Mouse (Mus musculus) gastrocnemius, postnatal 25 days (tissue): ENCODE results near the gene Gtpbp10. TPM values are rescaled to one million over a fixed set of nuclear protein-coding genes. Genes with fewer than 3 reads are reported as not detected.

Experiments
- DNase-seq: peaks from one replicate; pipeline ENCODE4 v3.0.0; 2022
- long read RNA-seq, 2 experiments: library from polyadenylated mRNA; stranded (forward); transcript quantifications; one replicate each; pipeline ENCODE4 v2.0.0; 2021
- total RNA-seq, 2 experiments: library from RNA; stranded (reverse); gene quantifications; 1 replicate in 1 of 2; 2 replicates in 1 of 2; pipeline ENCODE4 v1.2.3; 2021

Gtpbp10 gene
- 1 to 10 TPM; 6.1 to 6.9 TPM for total RNA-seq
- long read RNA-seq, experiment 1, partial matches to known transcripts = 0 of 3 reads
- long read RNA-seq, experiment 1, other reads (novel, unspliced or antisense) = 1 of 3 reads
- long read RNA-seq, experiment 2, transcript Gtpbp10-202 (10 exons, 2,972 nt) = major isoform, 5 of 10 reads
- long read RNA-seq, experiment 2, partial matches to known transcripts = 1 of 10 reads
- long read RNA-seq, experiment 2, other reads (novel, unspliced or antisense) = 4 of 10 reads

- peak; percentile 85 for DNase-seq
These were observed at the start of gene Gtpbp10 for GRCm38 (mm10) chr5:5559079-5559740. Gene Gtpbp10, minus strand, starts transcription at chr5:5559538.

- no peak for DNase-seq
These were observed 28.3 kb upstream of the Gtpbp10 start for GRCm38 (mm10) chr5:5587686-5588085.

GRCm38 (mm10) chr5:5573749-5574317 is 14.5 kb upstream of the Gtpbp10 start, which contains the start of gene Gm8773:
Gene Gm8773, plus strand, starts transcription at chr5:5573799.
- DNase-seq = no peak

DNA sequence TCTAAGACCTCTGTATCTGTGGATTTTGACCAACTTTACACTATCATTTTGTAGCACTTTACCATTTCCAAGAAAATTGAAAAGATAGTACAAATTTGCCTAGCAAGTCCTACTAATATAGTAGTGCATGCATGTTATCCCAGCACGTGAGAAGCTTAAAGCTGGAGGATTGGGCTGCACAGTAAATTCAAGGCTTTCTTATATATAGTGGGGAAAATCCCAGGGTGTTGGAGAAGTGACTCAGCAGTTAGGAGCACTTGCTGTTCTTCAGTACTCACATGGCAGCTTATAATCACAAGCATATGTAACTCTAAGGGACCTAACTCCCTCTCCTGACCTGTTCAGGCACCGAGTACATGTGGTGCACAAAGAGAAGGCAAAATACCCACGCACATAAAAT is 3.1 kb upstream of the Gtpbp10 start:
- no peak for DNase-seq

DNA sequence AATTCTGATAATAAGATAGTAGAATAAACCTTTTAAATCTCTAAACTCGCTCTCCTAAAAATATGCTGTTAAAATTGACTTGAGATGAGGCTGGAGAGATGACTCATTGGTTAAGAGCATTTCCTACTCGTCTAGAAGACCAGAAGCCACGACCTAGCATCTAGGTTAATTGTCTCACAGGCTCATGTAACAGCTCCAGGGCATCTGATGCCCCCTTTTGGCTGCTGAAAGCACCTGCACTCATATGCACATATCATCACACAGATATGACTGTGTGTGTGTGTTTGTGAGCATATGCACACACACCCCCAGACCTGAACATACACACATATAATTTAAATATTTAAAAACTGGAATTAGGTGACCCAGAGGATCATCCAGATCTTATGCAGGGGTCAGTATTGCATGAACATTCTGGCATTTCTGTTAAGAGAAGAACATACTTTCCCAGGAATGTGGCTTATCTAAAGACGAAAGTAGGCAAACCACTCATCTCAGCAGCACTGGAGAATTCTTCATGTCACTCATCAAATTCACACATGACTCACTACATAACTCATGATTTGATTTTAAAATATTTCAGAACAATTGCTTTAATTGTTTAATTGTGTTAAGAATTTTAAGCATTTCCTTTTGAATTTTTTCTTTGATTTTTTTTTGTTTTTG is 1.8 kb upstream of the Gtpbp10 start:
- DNase-seq = no peak

DNA sequence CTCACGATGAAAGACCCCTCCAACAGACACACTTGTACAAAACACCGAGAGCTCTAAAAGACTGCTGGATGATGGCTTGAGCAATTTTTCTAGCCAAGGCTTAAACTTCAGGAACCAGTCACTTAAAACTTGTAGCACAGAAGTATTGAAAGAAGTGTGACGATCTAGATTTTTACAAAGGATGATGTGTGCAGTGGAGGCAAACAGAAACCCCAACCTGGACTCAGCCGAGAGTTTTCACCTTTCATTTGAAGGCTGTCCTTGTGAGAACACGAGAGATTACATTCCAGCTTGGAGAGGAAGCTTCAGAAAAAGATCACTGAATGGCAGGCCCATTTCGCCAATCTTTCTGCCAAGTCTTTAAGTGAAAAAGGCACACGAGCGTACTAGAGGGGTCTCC is 460 bp upstream of the Gtpbp10 start:
- DNase-seq = no peak

DNA sequence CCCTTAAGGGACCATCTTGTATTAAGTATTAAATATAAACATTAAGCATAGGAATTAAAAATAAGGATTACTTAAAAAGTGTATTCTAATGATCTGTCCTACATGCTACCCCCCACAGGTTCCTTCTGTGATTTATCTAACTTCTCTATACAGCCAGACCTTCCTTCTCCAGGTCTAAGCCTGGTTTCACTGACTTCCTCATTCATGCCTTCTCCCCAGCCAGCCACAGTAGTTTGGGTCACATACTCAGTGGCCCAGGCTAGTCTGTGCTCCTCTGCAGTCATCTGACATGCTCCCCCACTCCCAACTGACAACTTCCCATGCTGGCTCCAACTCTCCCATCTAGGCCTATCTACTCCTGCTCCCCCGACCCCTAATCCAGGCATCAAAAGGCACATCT is 8.2 kb downstream of the Gtpbp10 start:
- DNase-seq = no peak

- DNase-seq = no peak
These were observed 19.0 kb downstream of the Gtpbp10 start for GRCm38 (mm10) chr5:5540385-5540784.

- no peak for DNase-seq
These were observed 19.6 kb downstream of the Gtpbp10 start for GRCm38 (mm10) chr5:5539771-5540170.

DNA sequence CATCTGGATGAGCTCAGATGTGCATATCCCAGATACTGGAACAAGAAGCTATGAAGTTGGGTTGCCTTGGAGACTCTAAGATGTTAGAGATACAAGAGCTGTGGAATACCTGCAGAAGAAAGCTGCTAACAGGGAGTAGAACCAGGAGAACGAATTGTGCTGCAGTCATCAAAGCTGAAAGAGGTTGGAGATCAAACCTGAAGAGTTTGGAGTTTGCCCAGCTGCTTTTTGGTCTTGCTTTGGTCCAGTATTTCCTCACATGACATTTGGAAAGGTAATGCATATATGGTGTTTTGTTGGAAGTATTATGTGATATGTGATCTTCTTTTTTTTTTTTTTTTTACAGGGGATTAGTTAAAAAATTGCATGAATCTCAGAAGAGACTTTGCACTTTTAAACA is 23.2 kb downstream of the Gtpbp10 start:
- no peak for DNase-seq

DNA sequence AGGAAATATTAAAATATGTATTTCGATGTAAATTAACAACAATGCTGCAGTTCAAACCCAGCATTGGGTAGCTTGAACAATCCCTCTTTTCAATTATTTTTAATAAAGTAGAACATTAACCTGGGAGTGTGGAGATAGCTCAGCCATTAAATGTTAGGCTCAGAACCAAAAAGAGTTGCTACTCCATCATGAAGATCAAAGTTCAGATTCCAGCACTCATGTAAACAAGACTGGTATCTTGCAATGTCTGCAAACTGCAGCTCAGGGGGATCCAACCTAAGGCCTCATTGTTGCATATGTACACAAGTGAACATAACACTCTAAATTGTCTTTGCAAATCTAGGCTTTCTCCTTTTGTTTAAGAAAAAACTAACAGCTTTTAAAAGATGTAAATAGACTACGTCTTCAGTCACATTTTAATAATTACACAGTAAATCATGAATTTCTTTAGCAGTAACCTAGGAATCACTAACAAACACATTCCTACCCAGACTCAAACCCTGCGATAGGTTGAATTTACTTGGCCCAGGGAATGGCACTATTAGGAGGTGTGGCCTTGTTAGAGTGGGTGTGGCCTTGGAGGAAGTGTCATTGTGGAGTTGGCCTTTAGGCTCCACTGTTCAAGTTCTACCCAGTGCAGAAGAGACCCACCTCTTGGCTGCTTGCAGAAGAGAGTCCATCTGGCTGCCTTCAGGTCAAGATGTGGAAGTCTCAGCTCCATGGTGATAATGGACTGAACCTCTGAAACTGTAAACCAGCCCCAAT is 25.5 kb downstream of the Gtpbp10 start:
- DNase-seq = no peak

- DNase-seq = no peak
These were observed 43.9 kb downstream of the Gtpbp10 start for GRCm38 (mm10) chr5:5515411-5515810.

DNA sequence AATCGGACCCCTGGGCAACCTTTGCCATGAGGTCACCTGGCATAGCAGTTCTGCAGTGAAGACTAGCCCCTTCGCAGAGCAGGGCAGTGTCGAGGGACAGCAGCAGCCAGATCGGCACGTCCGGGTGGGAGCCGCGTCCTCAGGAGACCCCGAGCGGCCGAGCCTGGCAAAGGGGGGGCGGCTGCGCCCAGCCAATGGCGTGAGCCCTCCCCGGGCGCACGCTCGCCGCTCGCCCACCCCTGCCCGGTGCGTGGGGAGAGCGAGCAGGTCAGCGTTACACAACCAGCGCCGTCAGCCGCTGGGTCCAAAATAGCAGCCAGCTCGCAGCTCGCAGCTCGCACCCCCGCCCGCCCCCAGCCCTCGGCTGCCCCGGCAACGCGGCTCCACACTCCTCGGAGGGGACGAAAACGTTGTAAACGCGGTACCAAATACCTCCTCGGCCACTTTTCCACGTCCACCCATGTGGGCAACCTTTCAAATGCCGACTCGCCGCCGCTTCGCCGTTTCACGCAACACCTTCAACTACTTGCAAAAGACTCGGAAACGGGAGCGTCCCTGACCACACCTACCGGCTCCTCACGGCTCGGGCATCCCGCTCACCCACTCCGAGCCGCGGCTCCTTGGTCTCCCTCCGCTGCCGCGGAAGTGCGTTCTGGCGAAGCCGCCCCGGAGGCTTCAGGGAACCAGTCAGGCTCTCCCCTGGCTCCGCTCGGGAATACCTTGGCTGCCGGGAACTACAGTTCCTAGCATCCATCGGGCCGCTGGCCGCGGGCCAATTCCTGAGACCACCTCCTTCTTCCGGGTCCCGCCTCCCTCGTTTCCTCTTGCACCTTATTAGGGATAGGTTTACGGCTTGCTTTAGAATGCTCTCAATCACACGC is 44.9 kb downstream of the Gtpbp10 start, which contains the start of gene Cldn12:
Gene Cldn12, minus strand, starts transcription at position 763 of the 881 bp plus-strand sequence.
- peak; percentile 93 for DNase-seq

GRCm38 (mm10) chr5:5511401-5511800 is 47.9 kb downstream of the Gtpbp10 start:
- DNase-seq = no peak

DNA sequence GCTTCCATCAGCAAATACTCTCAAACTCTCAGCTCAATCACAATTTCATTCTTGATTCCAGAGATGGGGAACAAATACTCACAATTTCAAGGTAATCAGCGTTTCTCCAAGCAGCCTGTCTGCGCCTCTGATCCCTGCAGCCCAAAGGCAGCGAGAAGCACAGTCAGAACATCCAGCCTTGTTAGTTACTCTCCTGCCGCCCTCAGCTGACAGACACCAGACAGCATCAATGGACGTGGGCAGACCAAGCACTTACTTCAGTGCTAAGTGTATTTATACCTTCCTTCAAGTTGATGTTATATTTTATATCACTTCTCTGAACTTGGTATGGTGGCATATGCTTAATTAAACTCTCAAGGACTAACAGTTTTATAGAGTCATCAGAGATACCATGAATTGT is 48.3 kb downstream of the Gtpbp10 start:
- no peak for DNase-seq

- DNase-seq = no peak
These were observed 48.9 kb downstream of the Gtpbp10 start for GRCm38 (mm10) chr5:5510304-5510887.

- no peak for DNase-seq
These were observed 51.1 kb downstream of the Gtpbp10 start for GRCm38 (mm10) chr5:5508231-5508630.

- peak; percentile 23 for DNase-seq
These were observed 51.6 kb downstream of the Gtpbp10 start for GRCm38 (mm10) chr5:5507701-5508225.

DNA sequence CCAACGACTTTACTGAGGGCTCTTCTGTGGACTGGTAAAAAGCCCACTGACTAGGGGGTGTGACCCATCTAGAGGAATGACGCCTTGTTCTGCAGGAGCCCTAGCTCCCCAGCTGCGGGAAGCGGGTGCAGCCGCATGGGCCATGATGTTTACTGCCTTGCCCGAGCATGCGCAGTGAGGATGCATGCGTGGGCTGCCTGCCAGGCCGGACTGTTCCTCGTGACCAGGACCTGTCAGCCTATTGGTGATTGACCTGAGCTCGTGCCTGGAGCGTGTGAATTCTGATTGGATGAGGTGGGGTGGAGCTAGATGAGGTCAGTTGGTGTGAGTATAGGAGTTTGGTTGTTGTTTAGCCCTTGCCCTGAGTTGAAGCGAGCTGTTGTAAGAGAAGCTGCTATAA is 54.9 kb downstream of the Gtpbp10 start:
- DNase-seq = no peak

DNA sequence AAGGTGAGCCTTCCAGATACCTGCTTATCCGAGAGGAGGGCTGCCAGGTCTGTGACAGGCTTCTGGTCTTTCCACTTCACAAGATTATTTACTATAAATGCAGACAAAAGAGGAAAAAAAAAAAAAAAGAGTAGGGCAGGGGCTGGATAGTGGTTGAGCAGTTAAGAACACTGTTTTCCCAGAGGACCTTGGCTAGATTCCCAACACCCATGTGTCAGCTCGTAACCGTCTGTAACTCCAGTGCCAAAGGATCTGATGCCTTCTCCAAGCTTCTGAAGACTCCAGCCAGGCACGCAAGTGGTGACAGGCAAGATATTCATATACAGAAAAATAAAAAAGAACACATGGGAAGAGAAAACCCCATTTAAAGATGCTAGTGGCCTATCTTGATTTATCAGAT is 56.0 kb downstream of the Gtpbp10 start:
- DNase-seq = no peak

DNA sequence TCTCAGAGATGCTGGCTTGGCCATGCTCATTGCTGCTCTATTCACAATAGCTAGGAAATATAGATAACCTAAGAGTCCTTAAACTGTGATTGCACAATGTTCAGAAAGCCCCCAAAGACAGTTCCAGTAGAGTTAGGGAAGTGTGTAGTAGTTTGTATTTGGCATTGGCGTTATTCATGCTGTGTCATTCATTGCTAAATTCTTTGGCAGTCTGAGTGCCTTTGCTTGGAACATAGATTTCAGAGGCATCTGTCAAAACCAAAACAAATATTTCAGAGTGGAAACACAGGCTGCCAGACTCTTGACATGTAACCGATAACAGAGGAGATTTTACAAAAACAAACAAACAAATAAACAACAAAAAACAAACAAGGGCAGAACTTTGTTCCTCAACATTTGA is 57.8 kb downstream of the Gtpbp10 start:
- DNase-seq = no peak
